Mouse (Mus musculus): Measurements from ENCODE around the gene Nhs.

GRCm38 (mm10) chrX:162063164-162063563 is 96.4 kb downstream of the Nhs start:
- no peak for TF ChIP-seq CTCF (conservative IDR thresholded peaks at IDR 0.05 in 1 of 2, IDR thresholded peaks at IDR 0.05 in 1 of 2; ENCODE audit: low read depth in 2 of 2, low read length in 2 of 2)
- no peak for TF ChIP-seq POLR2AphosphoS2 (IDR thresholded peaks at IDR 0.05; ENCODE audit: low read depth, low read length)
- no peak for TF ChIP-seq GABPA (IDR thresholded peaks at IDR 0.05; ENCODE audit: insufficient replicate concordance, low read depth, low read length)
- TF ChIP-seq POLR2A (IDR thresholded peaks at IDR 0.05; ENCODE audit: low read depth, low read length) = no peak
- TF ChIP-seq ETS1 (conservative IDR thresholded peaks at IDR 0.05; ENCODE audit: low read depth, low read length) = no peak
- no peak for TF ChIP-seq PAX5 (IDR thresholded peaks at IDR 0.05; ENCODE audit: low read length)
- no peak for TF ChIP-seq EP300 (IDR thresholded peaks at IDR 0.05; ENCODE audit: low read length)
- no peak for TF ChIP-seq ZMIZ1 (IDR thresholded peaks at IDR 0.05; ENCODE audit: low read depth, low read length)
- TF ChIP-seq UBTF (IDR thresholded peaks at IDR 0.05; ENCODE audit: low read depth, low read length) = no peak
- no peak for TF ChIP-seq USF2 (conservative IDR thresholded peaks at IDR 0.05; ENCODE audit: low read depth, low read length)
- TF ChIP-seq CHD1 (IDR thresholded peaks at IDR 0.05; ENCODE audit: low read depth, low read length) = no peak
